Mouse (Mus musculus): Measurements from ENCODE around the gene Usp3.

The Usp3 gene

GRCm38 (mm10) chr9:66571986-66572700, 20.8 kb downstream of the Usp3 start:
- no peak for DNase-seq (ENCODE audit: low spot score in 2 of 2)

GRCm38 (mm10) chr9:66562215-66562614, 30.7 kb downstream of the Usp3 start:
- DNase-seq (ENCODE audit: low spot score in 2 of 2), result no peak

- DNase-seq (ENCODE audit: low spot score in 2 of 2), result no peak
Measured at GRCm38 (mm10) chr9:66561496-66561895, 31.4 kb downstream of the Usp3 start.

- DNase-seq (ENCODE audit: low spot score in 2 of 2), result no peak
Measured at GRCm38 (mm10) chr9:66560728-66561127, 32.2 kb downstream of the Usp3 start.

DNA sequence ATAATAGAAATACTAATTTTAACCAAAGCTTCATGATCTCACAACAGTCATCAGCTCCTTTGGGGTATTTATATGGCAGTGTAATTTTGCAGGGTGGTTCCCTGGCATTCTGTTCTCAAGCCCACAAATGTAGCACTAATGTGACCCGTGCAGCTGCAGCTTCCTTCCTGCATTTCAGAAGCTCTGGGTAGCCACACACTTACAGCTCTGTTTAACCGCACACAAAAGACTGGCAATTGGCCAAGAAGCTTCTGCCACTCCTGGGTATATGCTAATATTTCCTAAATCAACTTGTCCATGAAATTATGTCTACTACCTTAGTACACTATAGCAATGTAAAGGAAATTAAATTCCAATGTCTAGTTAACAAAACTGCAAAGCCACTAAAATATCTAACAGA, 32.6 kb downstream of the Usp3 start:
- DNase-seq (ENCODE audit: low spot score in 2 of 2), result no peak

GRCm38 (mm10) chr9:66558971-66559370, 34.0 kb downstream of the Usp3 start:
- no peak for DNase-seq (ENCODE audit: low spot score in 2 of 2)

DNA sequence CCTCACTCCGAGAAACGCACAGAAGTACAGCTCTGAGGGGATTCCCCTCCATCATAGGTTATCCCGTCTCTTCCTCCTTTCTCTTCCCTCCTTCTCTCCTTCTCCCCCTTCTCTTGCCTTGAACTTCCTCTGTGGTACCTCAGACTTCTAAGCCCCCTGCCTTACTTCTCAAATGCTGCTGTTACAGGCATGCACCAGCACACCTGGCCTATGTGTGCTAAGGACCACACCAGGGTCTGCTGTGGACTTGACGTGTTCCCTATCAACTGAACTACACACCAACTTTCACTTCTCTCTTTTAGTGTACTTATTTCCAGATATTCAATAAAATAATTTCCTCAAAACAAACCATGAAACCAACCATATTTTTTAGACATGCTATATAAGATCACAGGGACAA, 50.2 kb downstream of the Usp3 start:
- DNase-seq (ENCODE audit: low spot score in 2 of 2), result no peak

DNA sequence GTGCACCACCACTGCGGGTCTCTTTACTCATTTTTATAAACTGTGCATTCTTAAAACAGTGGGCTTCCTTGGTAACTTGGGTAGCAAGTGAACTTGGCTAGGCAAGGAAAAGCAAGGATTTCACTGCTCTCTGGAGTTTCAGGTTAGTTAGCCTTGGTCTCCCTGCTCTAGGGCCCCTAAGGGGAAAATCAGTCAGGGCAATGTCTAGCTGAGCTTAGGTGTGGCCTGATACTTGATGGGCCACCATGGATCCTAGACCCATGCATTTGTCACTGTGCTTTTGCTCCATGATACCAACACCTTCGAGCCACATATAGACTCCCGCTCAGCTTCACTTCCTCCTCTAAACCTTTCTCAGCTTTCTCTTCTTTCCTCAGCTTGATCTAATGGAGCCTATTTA, 71.3 kb downstream of the Usp3 start:
- DNase-seq (ENCODE audit: low spot score in 2 of 2), result no peak

DNA sequence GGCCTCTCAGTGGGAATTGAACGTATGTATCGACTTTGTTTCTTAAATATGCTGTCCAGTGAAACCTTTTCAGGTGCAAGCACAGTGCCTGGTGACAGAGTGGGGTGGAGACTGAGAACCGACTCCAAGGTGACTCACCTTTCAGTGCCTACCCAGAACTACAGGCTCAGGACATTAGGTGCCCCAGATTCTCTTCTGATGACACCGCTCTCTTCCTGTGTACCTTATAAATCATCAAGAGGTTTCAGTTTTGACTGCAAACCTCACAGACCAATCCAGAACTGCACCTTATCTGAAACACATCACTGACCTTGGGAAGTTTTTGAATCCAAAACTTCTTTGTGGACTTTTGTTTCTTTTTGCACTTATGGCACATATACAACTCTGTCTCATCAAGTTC, 72.6 kb downstream of the Usp3 start:
- DNase-seq (ENCODE audit: low spot score in 2 of 2), result no peak

- no peak for DNase-seq (ENCODE audit: low spot score in 2 of 2)
Measured at GRCm38 (mm10) chr9:66518901-66519300, 74.0 kb downstream of the Usp3 start.

GRCm38 (mm10) chr9:66518251-66518650, 74.7 kb downstream of the Usp3 start:
- DNase-seq (ENCODE audit: low spot score in 2 of 2), result no peak

DNA sequence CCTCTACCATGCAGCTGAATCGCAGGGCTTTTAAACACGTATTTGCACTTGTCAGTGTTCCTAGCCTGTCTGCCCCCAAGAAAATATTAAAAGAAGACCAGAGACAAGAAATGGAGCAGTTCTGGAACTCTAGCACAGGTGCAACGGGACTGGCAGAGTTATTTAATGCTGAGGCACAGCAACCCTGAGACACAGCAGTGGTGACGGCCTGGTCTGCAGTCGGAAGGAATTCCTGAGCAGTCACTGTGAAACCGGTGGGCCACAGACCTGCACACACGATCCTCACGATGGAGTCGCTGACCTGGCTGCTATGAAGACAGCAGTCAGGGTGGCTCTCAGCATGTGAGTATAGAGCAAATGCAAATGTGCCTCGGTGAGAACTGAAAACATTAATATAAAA, 75.2 kb downstream of the Usp3 start:
- DNase-seq (ENCODE audit: low spot score in 2 of 2), result no peak

GRCm38 (mm10) chr9:66516296-66516940, 76.5 kb downstream of the Usp3 start:
- DNase-seq (ENCODE audit: low spot score in 2 of 2), result no peak

DNA sequence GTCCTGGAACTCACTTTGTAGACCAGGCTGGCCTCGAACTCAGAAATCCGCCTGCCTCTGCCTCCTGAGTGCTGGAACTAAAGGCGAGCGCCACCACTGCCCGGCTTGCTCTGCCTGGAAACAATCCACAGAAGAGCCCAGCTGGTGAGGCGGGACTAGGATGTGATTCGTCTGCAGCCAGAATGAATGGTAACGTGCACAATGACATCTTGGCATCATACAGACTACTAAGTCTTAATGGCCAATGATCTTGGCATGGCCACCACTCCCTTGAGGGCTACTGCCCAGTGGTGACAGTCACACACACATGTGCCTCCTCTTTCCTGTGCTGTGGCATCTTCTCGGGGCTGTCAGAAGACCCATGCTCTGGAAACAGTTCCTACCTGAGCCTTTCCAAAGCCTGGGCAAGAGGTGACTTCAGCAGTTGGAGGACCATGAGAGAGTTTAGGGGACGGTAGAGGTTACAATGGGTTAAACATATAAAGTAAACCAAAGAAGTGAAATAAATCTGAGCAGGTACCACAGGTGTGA, 77.2 kb downstream of the Usp3 start:
- no peak for DNase-seq (ENCODE audit: low spot score in 2 of 2)

DNA sequence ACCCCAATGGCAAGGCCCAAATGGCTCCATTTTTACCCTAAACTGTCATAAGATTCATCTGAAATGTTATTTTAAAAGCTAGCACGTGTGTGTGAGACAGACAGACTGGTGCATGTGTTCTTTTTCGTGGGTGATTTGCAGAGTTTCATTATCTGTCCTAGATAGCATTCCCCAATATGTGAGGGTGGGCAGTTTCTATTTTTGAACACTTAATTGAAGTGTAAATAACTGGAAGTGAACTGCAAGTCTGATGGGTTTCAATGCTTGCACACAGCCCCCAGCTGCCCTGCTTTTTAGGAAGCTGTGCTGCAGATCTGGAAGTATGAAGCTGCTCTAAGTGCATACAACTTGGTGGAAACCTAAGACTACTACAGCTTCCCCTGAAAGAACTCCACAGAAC, 77.8 kb downstream of the Usp3 start:
- DNase-seq (ENCODE audit: low spot score in 2 of 2), result no peak

DNA sequence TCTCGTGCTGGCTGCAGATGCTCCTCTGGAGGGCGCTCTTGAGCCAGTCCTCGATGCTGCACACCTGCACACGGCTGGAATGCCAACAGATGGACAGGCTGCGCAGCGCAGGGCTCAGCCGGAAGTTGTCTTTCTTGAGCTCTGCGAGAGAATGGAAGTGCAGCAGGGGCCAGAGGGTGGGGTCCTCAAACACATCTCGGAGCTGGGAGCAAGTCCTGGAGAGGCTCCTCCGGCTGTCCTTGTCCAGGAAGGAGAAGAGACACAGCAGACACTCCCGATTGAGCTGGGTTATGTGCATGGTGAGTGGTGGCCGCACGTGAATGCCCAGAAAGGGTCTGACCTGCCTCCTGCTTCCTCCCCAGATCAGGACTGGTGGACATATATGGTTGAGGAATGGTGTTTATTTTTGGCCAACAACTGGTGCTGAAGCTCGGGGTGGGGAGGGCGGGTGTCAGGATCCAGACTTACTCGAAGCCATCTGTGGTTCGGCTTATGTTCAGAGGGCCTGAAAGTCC, 78.6 kb downstream of the Usp3 start, which contains the start of gene Fbxl22:
Gene Fbxl22, minus strand, starts transcription at position 338 of the 515 bp plus-strand sequence.
- no peak for DNase-seq (ENCODE audit: low spot score in 2 of 2)

GRCm38 (mm10) chr9:66513661-66514255, 79.2 kb downstream of the Usp3 start:
- no peak for DNase-seq (ENCODE audit: low spot score in 2 of 2)

- no peak for DNase-seq (ENCODE audit: low spot score in 2 of 2)
Measured at GRCm38 (mm10) chr9:66513150-66513549, 79.8 kb downstream of the Usp3 start.

- peak; percentile 81 to 86 for DNase-seq (ENCODE audit: low spot score in 2 of 2)
Measured at GRCm38 (mm10) chr9:66512351-66512671, 80.6 kb downstream of the Usp3 start.

GRCm38 (mm10) chr9:66511580-66512350, 81.2 kb downstream of the Usp3 start:
- DNase-seq (ENCODE audit: low spot score in 2 of 2), result peak; percentile 94 to 97

GRCm38 (mm10) chr9:66510944-66511343, 82.0 kb downstream of the Usp3 start:
- no peak for DNase-seq (ENCODE audit: low spot score in 2 of 2)

DNA sequence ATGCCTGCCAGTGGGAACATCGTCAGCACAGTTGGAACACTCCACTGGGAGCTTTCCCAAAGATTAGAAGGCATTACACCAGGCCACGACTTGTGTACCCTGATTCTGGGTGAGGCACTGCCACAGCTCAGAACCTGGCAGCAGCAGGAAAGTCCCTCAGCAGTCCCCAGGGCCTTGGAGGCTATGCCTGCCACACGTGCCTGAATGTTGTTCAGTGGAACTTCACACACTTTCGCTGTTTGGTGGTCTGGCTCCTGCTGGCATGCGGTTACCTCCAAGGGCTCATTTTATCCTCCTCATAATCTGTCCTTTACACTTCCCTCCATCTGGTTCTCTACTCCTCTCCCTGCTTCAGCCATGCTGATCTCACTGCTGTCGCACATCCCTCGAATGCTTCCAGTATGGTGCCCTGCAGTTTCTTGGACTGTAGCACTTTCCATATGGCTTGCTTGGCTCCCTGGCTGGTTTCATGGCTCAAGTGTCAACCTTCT, 82.5 kb downstream of the Usp3 start:
- no peak for DNase-seq (ENCODE audit: low spot score in 2 of 2)
